Mouse (Mus musculus) hindbrain, embryonic 11.5 days (tissue): ENCODE results near the gene Grin2a. TPM values are rescaled to one million over a fixed set of nuclear protein-coding genes. Genes with fewer than 3 reads are reported as not detected.
A peak's percentile ranks its signal among the peaks of the same experiment; 100 is the strongest.

Source experiments
- ATAC-seq: fragments of 200-750 bp; cut with Nextera tagmentation; 2 replicates; pipeline ENCODE4 v1.8.0; 2017; ENCODE audit warnings: mild to moderate bottlenecking, moderate TSS enrichment, moderate library complexity; ENCODE audit not compliant: low FRiP score
- DNase-seq: peaks from one replicate; pipeline ENCODE4 v3.0.0-alpha.2; 2015; ENCODE audit warnings: low spot score
- H3K27ac ChIP-seq: fragments of 300-500 bp; sonication (generic); 2 replicates; pipeline ENCODE4 v1.5.1; 2014; ENCODE audit warnings: mild to moderate bottlenecking, low read depth, low read length
- H3K27me3 ChIP-seq: fragments of 300-500 bp; sonication (generic); 2 replicates; pipeline ENCODE4 v1.6.1; 2014; ENCODE audit warnings: mild to moderate bottlenecking, low read length, moderate library complexity, mixed read lengths; ENCODE audit not compliant: control insufficient read depth, insufficient read depth
- H3K36me3 ChIP-seq: fragments of 300-500 bp; sonication (generic); 2 replicates; pipeline ENCODE4 v1.6.1; 2014; ENCODE audit warnings: mild to moderate bottlenecking, low read length, moderate library complexity, mixed read lengths; ENCODE audit not compliant: control insufficient read depth, insufficient read depth
- H3K4me1 ChIP-seq: fragments of 300-500 bp; sonication (generic); replicated peaks from 2 replicates; pipeline ENCODE4 v1.6.1; 2014; ENCODE audit warnings: low read length, mixed read lengths; ENCODE audit not compliant: control insufficient read depth, insufficient read depth
- H3K4me2 ChIP-seq: fragments of 300-500 bp; sonication (generic); replicated peaks from 2 replicates; pipeline ENCODE4 v1.6.1; 2014; ENCODE audit warnings: mild to moderate bottlenecking, low read depth, low read length
- H3K4me3 ChIP-seq: fragments of 300-500 bp; sonication (generic); 2 replicates; pipeline ENCODE4 v1.5.1; 2014; ENCODE audit warnings: low read depth, low read length
- H3K9ac ChIP-seq: fragments of 300-500 bp; sonication (generic); 2 replicates; pipeline ENCODE4 v1.6.1; 2014; ENCODE audit warnings: low read depth, low read length
- H3K9me3 ChIP-seq: fragments of 300-500 bp; sonication (generic); 2 replicates; pipeline ENCODE4 v1.6.1; 2016; ENCODE audit warnings: low read length; ENCODE audit not compliant: control insufficient read depth
- WGBS: fragments of 180-500 bp; shearing (Covaris S2); extraction: QIAGEN DNeasy Blood & Tissue Kit; methylation state at CpG from one replicate; pipeline ENCODE4 v1.1.7; 2014; 5-methylcytosine and 5-hydroxymethylcytosine counted together
- polyA plus RNA-seq: library from polyadenylated mRNA; unstranded; fragments of >200 nt; fragmentation: Nextera tagmentation; extraction: Ambion mirVana; gene quantifications from 2 replicates; pipeline ENCODE4 v1.2.1, GENCODE M21; 2014

Grin2a gene
- polyA plus RNA-seq = 0.88 and 1.5 TPM in 2 replicates

- H3K9me3 ChIP-seq = no peaks in the 10 kb centered on the region
- peaks cover 10% of the 10 kb centered on the region for H3K4me1 ChIP-seq
- ATAC-seq = peak; percentile 26
- H3K36me3 ChIP-seq = no peaks in the 10 kb centered on the region
- peak within 1 kb of the TSS; percentile 45 for H3K9ac ChIP-seq
- peak within 1 kb of the TSS; percentile 46 for H3K4me3 ChIP-seq
- under 1% methylated on average over 64 of the region's 69 CpGs for WGBS
- H3K27me3 ChIP-seq = peaks cover 47% of the 10 kb centered on the region
- H3K4me2 ChIP-seq = peak within 1 kb of the TSS; percentile 94
- H3K27ac ChIP-seq = no peak within 1 kb of the TSS
- DNase-seq = peak; percentile 66
Observed at GRCm38 (mm10) chr16:9994951-9995813, at the start of gene Grin2a. Grin2a (minus strand) TSS chr16:9995560.

- H3K9me3 ChIP-seq = no peaks in the 10 kb centered on the region
- no peaks in the 10 kb centered on the region for H3K27me3 ChIP-seq
- ATAC-seq (no peak), DNase-seq (no peak)
- H3K36me3 ChIP-seq = no peaks in the 10 kb centered on the region
- H3K9ac ChIP-seq = no peak overlapping the region
- H3K4me3 ChIP-seq = no peak overlapping the region
- WGBS = 80% methylated on average over 7 of the region's 7 CpGs
- H3K4me2 ChIP-seq = no peak overlapping the region
- H3K4me1 ChIP-seq = no peaks in the 10 kb centered on the region
- no peak overlapping the region for H3K27ac ChIP-seq
Observed at GRCm38 (mm10) chr16:10035582-10036215, 40.3 kb upstream of the Grin2a start.

- no peaks in the 10 kb centered on the region for H3K27me3 ChIP-seq
- WGBS = 87% methylated on average over 4 of the region's 4 CpGs
- no peak for DNase-seq
- no peaks in the 10 kb centered on the region for H3K36me3 ChIP-seq
- no peak overlapping the region for H3K4me3 ChIP-seq
- no peak for ATAC-seq
- no peak overlapping the region for H3K9ac ChIP-seq
- no peak overlapping the region for H3K4me2 ChIP-seq
- no peaks in the 10 kb centered on the region for H3K9me3 ChIP-seq
- no peak overlapping the region for H3K27ac ChIP-seq
- no peaks in the 10 kb centered on the region for H3K4me1 ChIP-seq
Observed at GRCm38 (mm10) chr16:10033416-10033979, 38.1 kb upstream of the Grin2a start.

GRCm38 (mm10) chr16:10031891-10032290, 36.5 kb upstream of the Grin2a start:
- Histone ChIP-seq H3K9ac (no peak overlapping the region), H3K4me2 (no peak overlapping the region), H3K4me1 (no peaks in the 10 kb centered on the region), H3K4me3 (no peak overlapping the region), H3K27me3 (no peaks in the 10 kb centered on the region), H3K27ac (no peak overlapping the region), H3K36me3 (no peaks in the 10 kb centered on the region), H3K9me3 (no peaks in the 10 kb centered on the region)
- DNase-seq (no peak), ATAC-seq (no peak)

GRCm38 (mm10) chr16:10026741-10027140, 31.4 kb upstream of the Grin2a start:
- no peak overlapping the region for H3K27ac ChIP-seq

GRCm38 (mm10) chr16:10009743-10010142, 14.4 kb upstream of the Grin2a start:
- Histone ChIP-seq H3K9me3 (0 out of 2 replicates have a peak, but pooled peaks cover 3% of the 10 kb centered on the region), H3K4me2 (no peak overlapping the region), H3K27ac (no peak overlapping the region), H3K9ac (no peak overlapping the region), H3K27me3 (no peaks in the 10 kb centered on the region), H3K4me1 (no peaks in the 10 kb centered on the region), H3K4me3 (no peak overlapping the region), H3K36me3 (no peaks in the 10 kb centered on the region)
- 68% methylated on average over 1 of the region's 1 CpGs for WGBS
- DNase-seq (no peak), ATAC-seq (no peak)

More at GRCm38 (mm10) chr16:10026741-10027140, 31.4 kb upstream of the Grin2a start:
- Histone ChIP-seq H3K27me3 (no peaks in the 10 kb centered on the region), H3K4me3 (no peak overlapping the region), H3K4me2 (no peak overlapping the region), H3K4me1 (no peaks in the 10 kb centered on the region), H3K36me3 (no peaks in the 10 kb centered on the region), H3K9ac (no peak overlapping the region), H3K9me3 (no peaks in the 10 kb centered on the region)
- no peak for ATAC-seq
- 89% methylated on average over 6 of the region's 6 CpGs for WGBS
- DNase-seq = no peak

GRCm38 (mm10) chr16:10005606-10006005, 10.2 kb upstream of the Grin2a start:
- no peak overlapping the region for H3K4me2 ChIP-seq
- no peak overlapping the region for H3K27ac ChIP-seq
- H3K27me3 ChIP-seq = no peaks in the 10 kb centered on the region
- WGBS = 83% methylated on average over 5 of the region's 5 CpGs
- DNase-seq (no peak), ATAC-seq (no peak)
- H3K4me1 ChIP-seq = no peaks in the 10 kb centered on the region
- H3K36me3 ChIP-seq = no peaks in the 10 kb centered on the region
- H3K9me3 ChIP-seq = no peaks in the 10 kb centered on the region
- no peak overlapping the region for H3K9ac ChIP-seq
- no peak overlapping the region for H3K4me3 ChIP-seq

- WGBS = 92% methylated on average over 4 of the region's 4 CpGs
- Histone ChIP-seq H3K9me3 (no peaks in the 10 kb centered on the region), H3K36me3 (no peaks in the 10 kb centered on the region), H3K27me3 (no peaks in the 10 kb centered on the region), H3K9ac (no peak overlapping the region), H3K4me2 (no peak overlapping the region), H3K27ac (no peak overlapping the region), H3K4me1 (no peaks in the 10 kb centered on the region), H3K4me3 (no peak overlapping the region)
- DNase-seq (no peak), ATAC-seq (no peak)
Observed at GRCm38 (mm10) chr16:10004096-10004495, 8.7 kb upstream of the Grin2a start.
